8 mouse cellular contexts compared by ENCODE assay signal in genomic region chr2:45108521-45109091, GRCm38 (mm10). TPM values are rescaled to one million over a fixed set of nuclear protein-coding genes. Genes with fewer than 3 reads are reported as not detected.
A peak's percentile ranks its signal among the peaks of the same experiment; 100 is the strongest.
DNase-seq lines count a peak whose midpoint lies in the region; ATAC-seq and TF ChIP-seq lines count a peak whose summit lies in the region.

No protein-coding gene starts in this region.

- TF ChIP-seq POLR2A in small intestine, adult 2 months (IDR thresholded peaks at IDR 0.05; ENCODE audit: low read depth, low read length): no peak

- TF ChIP-seq EP300 in lung, postnatal 0 days (IDR thresholded peaks at IDR 0.05): no peak

- ATAC-seq in intestine, embryonic 15.5 days: no peak
- ATAC-seq in lung, postnatal 0 days: 0 out of 2 replicates have a peak, but pooled peaks have one; percentile 16

- WGBS in intestine, embryonic 15.5 days: under 1% methylated on average over 23 of the region's 25 CpGs
- 0% methylated on average over 21 of the region's 25 CpGs for whole genome bisulfite sequencing in lung, postnatal 0 days
- 2% methylated on average over 25 of the region's 25 CpGs for WGBS in small intestine, adult 2 months

- H3K27ac ChIP-seq in layer of hippocampus, adult 2 months: peak overlapping the region; percentile 100
- peak overlapping the region; percentile 89 for H3K27ac ChIP-seq in intestine, embryonic 15.5 days
- H3K27ac ChIP-seq in lung, postnatal 0 days (ENCODE audit: low read length): peak overlapping the region; percentile 95
- peak overlapping the region; percentile 75 for H3K27ac ChIP-seq in small intestine, adult 2 months (ENCODE audit: insufficient read depth, low read depth, low read length)

- peak overlapping the region; percentile 85 for H3K4me2 ChIP-seq in intestine, embryonic 15.5 days (replicated peaks)
- peak overlapping the region; percentile 66 for H3K4me2 ChIP-seq in lung, postnatal 0 days (replicated peaks; ENCODE audit: low read depth, low read length)

- TF ChIP-seq CTCF in layer of hippocampus, adult 2 months (conservative IDR thresholded peaks at IDR 0.05): no peak
- TF ChIP-seq CTCF in lung, postnatal 0 days (IDR thresholded peaks at IDR 0.05): no peak
- no peak for TF ChIP-seq CTCF in small intestine, adult 2 months (IDR thresholded peaks at IDR 0.05; ENCODE audit: extremely low read depth, insufficient read length, insufficient replicate concordance, low read depth, low read length)

- peak overlapping the region; percentile 82 for H3K9ac ChIP-seq in intestine, embryonic 15.5 days
- peak overlapping the region; percentile 89 for H3K9ac ChIP-seq in lung, postnatal 0 days (replicated peaks; ENCODE audit: low read depth)

- H3K36me3 ChIP-seq in intestine, embryonic 15.5 days: no peaks in the 10 kb centered on the region
- H3K36me3 ChIP-seq in lung, postnatal 0 days (ENCODE audit: insufficient read depth, low read length): no peaks in the 10 kb centered on the region
- H3K36me3 ChIP-seq in small intestine, adult 2 months (ENCODE audit: control insufficient read depth, insufficient read depth, low read length): no peaks in the 10 kb centered on the region

- no peaks in the 10 kb centered on the region for H3K9me3 ChIP-seq in intestine, embryonic 15.5 days
- no peaks in the 10 kb centered on the region for H3K9me3 ChIP-seq in lung, postnatal 0 days (ENCODE audit: low read length)

- H3K4me1 ChIP-seq in intestine, embryonic 15.5 days (replicated peaks): no peaks in the 10 kb centered on the region
- no peaks in the 10 kb centered on the region for H3K4me1 ChIP-seq in lung, postnatal 0 days (ENCODE audit: insufficient read depth, low read depth, low read length)
- peaks cover 1% of the 10 kb centered on the region; the same call in 1 of the 2 replicates for H3K4me1 ChIP-seq in small intestine, adult 2 months (ENCODE audit: control insufficient read depth, insufficient read depth, insufficient read length, low read length)

- H3K4me3 ChIP-seq in layer of hippocampus, adult 2 months: peak overlapping the region; percentile 80
- H3K4me3 ChIP-seq in intestine, embryonic 15.5 days (replicated peaks): peak overlapping the region; percentile 66
- H3K4me3 ChIP-seq in lung, postnatal 0 days (ENCODE audit: low read depth, low read length): peak overlapping the region; percentile 73
- peak overlapping the region; percentile 68 for H3K4me3 ChIP-seq in small intestine, adult 2 months (ENCODE audit: low read depth, low read length)

- no peak for DNase-seq in layer of hippocampus, adult 2 months (ENCODE audit: low spot score in 2 of 2)
- no peak for DNase-seq in layer of hippocampus, adult 8-10 months (ENCODE audit: low spot score in 2 of 2)
- DNase-seq in adrenal gland, postnatal 36 days: peak; percentile 60 to 77
- peak; percentile 34 to 40 for DNase-seq in gastrocnemius, adult 8-10 months (ENCODE audit: low spot score in 2 of 2)
- peak; percentile 57 for DNase-seq in lung, postnatal 0 days (ENCODE audit: low spot score)
- no peak for DNase-seq in urinary bladder, postnatal 36 days (ENCODE audit: low spot score in 2 of 2)

- H3K27me3 ChIP-seq in intestine, embryonic 15.5 days (replicated peaks): peaks cover 15% of the 10 kb centered on the region; the same call in 1 of the 2 replicates
- no peaks in the 10 kb centered on the region for H3K27me3 ChIP-seq in lung, postnatal 0 days (replicated peaks; ENCODE audit: insufficient read depth, low read length)
- H3K27me3 ChIP-seq in small intestine, adult 2 months (ENCODE audit: control insufficient read depth, insufficient read depth, low read length): peaks cover 43% of the 10 kb centered on the region

RNA-seq across cellular contexts. Expression of gene Zeb2, which starts 8.6 kb away (rescaled TPM):
- total RNA-seq in layer of hippocampus, adult 2 months (2021): 100 to 1,000 TPM; 430 to 443 TPM
- 100 to 1,000 TPM; 346 to 374 (median 360) TPM for total RNA-seq in layer of hippocampus, adult 8-10 months (2022)
- 100 to 1,000 TPM; 173 to 184 TPM for total RNA-seq in adrenal gland, postnatal 36 days (2021)
- 10 to 100 TPM; 24.4 to 42.0 (median 34.1) TPM for total RNA-seq in gastrocnemius, adult 8-10 months (2022)
- 34.5 and 37.4 TPM in 2 replicates for polyA plus RNA-seq in intestine, embryonic 15.5 days (2015; fragmentation: Nextera tagmentation; extraction: Ambion mirVana)
- 36.4 and 44.9 TPM in 2 replicates for polyA plus RNA-seq in lung, postnatal 0 days (2015; fragmentation: Nextera tagmentation; extraction: Ambion mirVana)
- polyA plus RNA-seq in small intestine, adult 2 months (2012; rRNA removed): 3.1 and 3.7 TPM in 2 replicates

Comparison
In these comparisons a context has a peak if more than half of its experiments do, and no peak if none do; other contexts are left out.
1. DNase-seq: peak in adrenal gland, postnatal 36 days (2 of 2), gastrocnemius, adult 8-10 months (2 of 2) and lung, postnatal 0 days (single experiment); none in layer of hippocampus, adult 2 months (0 of 2), layer of hippocampus, adult 8-10 months (0 of 2) and urinary bladder, postnatal 36 days (0 of 2).
2. RNA of gene Zeb2, which starts 8.6 kb away (total RNA-seq): 430 to 443 TPM in layer of hippocampus, adult 2 months, 346 to 374 TPM in layer of hippocampus, adult 8-10 months and 173 to 184 TPM in adrenal gland, postnatal 36 days; 24.4 to 42.0 TPM in gastrocnemius, adult 8-10 months; every median in the first group is over 4 times any median in the second.
3. Peak in every context shown above with its lines, with median percentiles within 50 percentile points of each other: H3K27ac ChIP-seq and H3K4me3 ChIP-seq.